Mouse (Mus musculus) CH12.LX (cell line): ENCODE results near the gene Kcnma1. TPM values are rescaled to one million over a fixed set of nuclear protein-coding genes. Genes with fewer than 3 reads are reported as not detected.

Source experiments
- DNase-seq: peaks from one replicate; pipeline ENCODE4 v3.0.0-alpha.2; 2013; ENCODE audit errors: extremely low read depth
- H3K27ac ChIP-seq: 2 replicates; pipeline ENCODE4 v1.5.1; 2012; ENCODE audit warnings: low read depth, mild to moderate bottlenecking, control low read depth, moderate library complexity; ENCODE audit not compliant: insufficient read depth
- H3K27me3 ChIP-seq: replicated peaks from 2 replicates; pipeline ENCODE3; 2012; ENCODE audit warnings: inconsistent platforms
- H3K36me3 ChIP-seq, 2 experiments: replicated peaks in 1 of 2; 2 replicates each; pipeline versions ENCODE3 to v1.6.1; 2012; ENCODE audit warnings: inconsistent platforms in 1 of 2, low read length in 1 of 2, mild to moderate bottlenecking in 1 of 2, mixed read lengths in 1 of 2, moderate library complexity in 1 of 2; ENCODE audit not compliant: control insufficient read depth in 1 of 2, insufficient read depth in 1 of 2
- H3K4me1 ChIP-seq, 2 experiments: 2 replicates each; pipeline ENCODE4 v1.6.1; 2012; ENCODE audit warnings: inconsistent platforms in 1 of 2, moderate library complexity in 1 of 2; ENCODE audit not compliant: insufficient read depth in 2 of 2, control insufficient read depth in 1 of 2
- H3K4me2 ChIP-seq: 2 replicates; pipeline ENCODE4 v1.6.1; 2012; ENCODE audit warnings: low read depth, mild to moderate bottlenecking, control low read depth; ENCODE audit not compliant: poor library complexity, insufficient read depth, severe bottlenecking
- H3K4me3 ChIP-seq, 3 experiments: fragments of 150-350 bp in 1 of 3; sonication (generic) in 1 of 3; replicated peaks in 1 of 3; 2 replicates each; pipeline versions ENCODE3 to v1.5.1; 2011 to 2012; ENCODE audit warnings: low read depth in 2 of 3, low read length in 2 of 3, mild to moderate bottlenecking in 2 of 3, moderate library complexity in 2 of 3, control low read depth in 1 of 3, improper control_type of control experiment in 1 of 3, inconsistent platforms in 1 of 3, mixed read lengths in 1 of 3; ENCODE audit not compliant: poor library complexity in 1 of 3
- H3K79me2 ChIP-seq: replicated peaks from 2 replicates; pipeline ENCODE4 v1.6.1; 2012; ENCODE audit warnings: mild to moderate bottlenecking, moderate library complexity; ENCODE audit not compliant: control insufficient read depth, poor library complexity, insufficient read depth, severe bottlenecking; ENCODE audit errors: extremely low read depth
- H3K9ac ChIP-seq: 2 replicates; pipeline ENCODE4 v1.6.1; 2012; ENCODE audit warnings: low read depth, mild to moderate bottlenecking, control low read depth, moderate library complexity; ENCODE audit not compliant: insufficient read depth
- H3K9me3 ChIP-seq: replicated peaks from 2 replicates; pipeline ENCODE3; 2012; ENCODE audit warnings: low read length, inconsistent platforms, mixed read lengths
- E2F4 ChIP-seq: IDR thresholded peaks from 2 replicates; pipeline ENCODE4 v1.6.1; 2011; ENCODE audit warnings: low read depth, low read length, improper control_type of control experiment; ENCODE audit not compliant: insufficient replicate concordance
- MAFK ChIP-seq: IDR thresholded peaks from 2 replicates; pipeline ENCODE4 v1.6.1; 2011; ENCODE audit warnings: low read length, improper control_type of control experiment; ENCODE audit not compliant: insufficient replicate concordance
- POLR2AphosphoS2 ChIP-seq: IDR thresholded peaks from 2 replicates; pipeline ENCODE4 v1.6.1; 2011; ENCODE audit warnings: low read depth, low read length, improper control_type of control experiment
- USF1 ChIP-seq: IDR thresholded peaks from 2 replicates; pipeline ENCODE4 v1.6.1; 2014; ENCODE audit warnings: low read depth, mild to moderate bottlenecking, inconsistent platforms, low read length, improper control_type of control experiment
- USF2 ChIP-seq: conservative IDR thresholded peaks from 2 replicates; pipeline ENCODE4 v1.6.1; 2011; ENCODE audit warnings: low read depth, low read length, improper control_type of control experiment
- ZC3H11A ChIP-seq: IDR thresholded peaks from 2 replicates; pipeline ENCODE4 v1.6.1; 2012; ENCODE audit warnings: low read depth, mild to moderate bottlenecking, inconsistent platforms, low read length, improper control_type of control experiment
- ZMIZ1 ChIP-seq: IDR thresholded peaks from 2 replicates; pipeline ENCODE4 v1.6.1; 2012; ENCODE audit warnings: low read depth, mild to moderate bottlenecking, inconsistent platforms, low read length, improper control_type of control experiment
- dilution Hi-C: fragments of 300-500 bp; cut with MboI; formaldehyde crosslinking; loops from 2 replicates; pipeline ENCODE4 v1.14.3; 2020; ENCODE audit warnings: low sequenced_read_pairs; ENCODE audit not compliant: extremely low pct_unique_long_range_greater_than_20kb, extremely low pct_ligation_motif_present
- in situ Hi-C: fragments of 300-500 bp; cut with MboI; formaldehyde crosslinking; loops from 3 replicates; pipeline ENCODE4 v1.14.3; 2019; ENCODE audit warnings: low sequenced_read_pairs, low pct_ligation_motif_present, low pct_unique_long_range_greater_than_20kb, mixed read lengths
- polyA plus RNA-seq: library from polyadenylated mRNA; unstranded; fragments of >175 nt; gene quantifications from 2 replicates; pipeline ENCODE4 v1.2.1, GENCODE M21; 2012; ENCODE audit warnings: low read depth; ENCODE audit not compliant: insufficient read length
- total RNA-seq, 2 experiments: library from RNA; depleted of rRNA; stranded (reverse); fragments of 300-350 nt in 1 of 2; fragments of >200 nt in 1 of 2; gene quantifications; 2 replicates each; pipeline ENCODE4 v1.2.3; 2012 to 2014

Kcnma1 gene
- total and polyA plus RNA-seq, 3 experiments, result 0.10 to 0.17 (median 0.12) TPM

DNA sequence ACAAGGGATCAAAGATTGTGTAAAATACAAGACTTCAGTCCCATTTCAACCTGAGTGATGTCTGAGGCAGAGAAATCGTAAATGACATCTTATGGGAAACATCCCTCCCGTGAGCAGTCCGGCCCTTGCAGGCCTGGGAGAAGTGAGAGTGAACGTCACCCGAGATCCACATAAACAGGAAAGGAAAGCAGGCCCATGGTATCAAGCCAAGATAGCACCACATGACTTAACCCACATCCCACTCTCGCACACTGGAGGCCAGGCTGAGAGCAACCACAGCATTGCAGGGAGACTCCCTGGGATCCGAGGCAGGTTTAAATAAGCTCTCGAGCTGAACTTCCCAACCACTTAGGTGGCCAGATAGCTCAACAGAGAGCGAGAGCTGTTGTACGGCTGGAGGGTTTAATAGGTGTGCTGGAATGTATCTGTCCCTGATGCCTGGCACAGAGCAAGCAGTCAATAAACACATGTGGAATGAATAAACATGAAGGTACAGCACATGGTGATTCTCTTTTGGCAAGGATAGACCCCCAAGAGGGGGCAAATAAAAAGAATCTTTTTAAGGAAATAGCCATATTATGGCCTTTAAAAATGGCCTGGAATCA, 493.1 kb downstream of the Kcnma1 start:
- in situ Hi-C loops (no loop called here), dilution Hi-C loops (no loop called here)
- H3K9ac ChIP-seq, result no peak overlapping the region
- TF ChIP-seq E2F4, result no peak
- H3K27me3 ChIP-seq, result peaks cover 2% of the 10 kb centered on the region
- H3K4me3 ChIP-seq, result no peak overlapping the region
- DNase-seq, result no peak
- no peaks in the 10 kb centered on the region for H3K9me3 ChIP-seq
- H3K79me2 ChIP-seq, result no peaks in the 10 kb centered on the region
- H3K36me3 ChIP-seq, result no peaks in the 10 kb centered on the region
- no peak overlapping the region for H3K27ac ChIP-seq
- no peaks in the 10 kb centered on the region for H3K4me1 ChIP-seq
- no peak overlapping the region for H3K4me2 ChIP-seq

DNA sequence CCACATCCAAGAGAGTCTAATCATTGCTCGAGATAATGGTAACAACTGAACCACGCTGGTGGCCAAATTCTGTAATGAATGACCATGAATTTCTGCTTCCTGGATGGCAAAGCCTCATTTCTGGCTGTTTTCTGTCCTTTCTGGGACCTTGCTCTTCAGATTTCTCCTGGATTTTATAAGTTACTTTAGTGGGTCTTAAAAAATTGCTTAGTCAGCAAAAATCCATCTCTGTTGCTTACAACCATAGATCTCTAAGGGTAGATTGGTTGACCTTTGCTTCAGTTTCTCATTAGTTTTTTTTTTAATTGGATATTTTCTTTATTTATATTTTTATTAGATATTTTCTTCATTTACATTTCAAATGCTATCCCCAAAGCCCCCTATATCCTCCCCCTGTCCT, 496.9 kb downstream of the Kcnma1 start:
- Histone ChIP-seq H3K4me3 (no peak overlapping the region), H3K9me3 (no peaks in the 10 kb centered on the region), H3K36me3 (no peaks in the 10 kb centered on the region), H3K27ac (no peak overlapping the region), H3K79me2 (no peaks in the 10 kb centered on the region), H3K4me2 (no peak overlapping the region), H3K9ac (no peak overlapping the region), H3K4me1 (no peaks in the 10 kb centered on the region), H3K27me3 (no peaks in the 10 kb centered on the region)
- in situ Hi-C loops (no loop called here), dilution Hi-C loops (no loop called here)
- TF ChIP-seq MAFK, result peak; percentile 99
- no peak for TF ChIP-seq POLR2AphosphoS2
- no peak for DNase-seq

DNA sequence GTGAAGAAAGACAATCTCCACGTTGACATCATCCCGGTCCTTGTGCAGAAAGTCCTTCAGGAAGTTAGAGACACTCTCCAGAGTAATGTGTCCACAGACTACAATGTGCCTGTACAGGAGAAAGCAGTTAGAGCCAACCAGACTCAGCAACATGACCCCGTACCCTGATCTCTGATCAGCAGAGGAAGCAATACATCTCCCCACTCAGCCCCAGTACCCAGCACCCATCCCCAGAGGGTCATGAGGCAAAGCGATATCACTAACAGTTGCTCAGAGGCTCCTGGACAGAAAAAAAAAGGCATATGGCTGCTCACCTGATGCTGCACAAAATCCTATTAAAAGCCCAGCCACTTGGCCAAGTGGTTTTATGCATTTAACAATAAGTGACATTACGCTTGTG, 504.5 kb downstream of the Kcnma1 start:
- no peak for TF ChIP-seq USF1
- no peak for TF ChIP-seq ZMIZ1
- TF ChIP-seq USF2, result no peak
- no peak for TF ChIP-seq ZC3H11A
- Histone ChIP-seq H3K4me1 (no peaks in the 10 kb centered on the region), H3K4me2 (no peak overlapping the region), H3K36me3 (no peaks in the 10 kb centered on the region), H3K9me3 (no peaks in the 10 kb centered on the region), H3K9ac (no peak overlapping the region), H3K4me3 (no peak overlapping the region), H3K27ac (no peak overlapping the region), H3K27me3 (no peaks in the 10 kb centered on the region), H3K79me2 (no peaks in the 10 kb centered on the region)
- dilution Hi-C loops (no loop called here), in situ Hi-C loops (no loop called here)
- no peak for DNase-seq
